Mouse (Mus musculus): Measurements from ENCODE around the gene Pnmt. TPM values are rescaled to one million over a fixed set of nuclear protein-coding genes. Genes with fewer than 3 reads are reported as not detected.

Gene Pnmt
- polyA plus RNA-seq, 1 experiment from 2014 or later = 3.5 TPM

- peaks cover 29% of the 10 kb centered on the region for H3K4me1 ChIP-seq (replicated peaks; ENCODE audit: insufficient read depth, low read length)
- ATAC-seq (replicated peaks; ENCODE audit: low FRiP score, low read depth) (peak; percentile 21; the same call in 1 of the 2 replicates), DNase-seq (ENCODE audit: low spot score) (peak; percentile 91)
- H3K27me3 ChIP-seq (ENCODE audit: insufficient read depth, low read length) = no peaks in the 10 kb centered on the region
- H3K9me3 ChIP-seq (replicated peaks; ENCODE audit: low read length) = no peaks in the 10 kb centered on the region
- TF ChIP-seq CTCF (IDR thresholded peaks at IDR 0.05; ENCODE audit: low read depth) = no peak
- H3K9ac ChIP-seq (ENCODE audit: low read depth, low read length) = peak overlapping the region; percentile 39
- peak overlapping the region; percentile 97 for H3K27ac ChIP-seq
- H3K4me3 ChIP-seq (replicated peaks; ENCODE audit: low read depth, low read length) = peak overlapping the region; percentile 77
- WGBS = 6% methylated on average over 13 of the region's 13 CpGs
- no peaks in the 10 kb centered on the region for H3K36me3 ChIP-seq (ENCODE audit: insufficient read depth, low read length)
- peak overlapping the region; percentile 76 for H3K4me2 ChIP-seq (ENCODE audit: low read length)
Measured at GRCm38 (mm10) chr11:98357396-98358160, 28.7 kb upstream of the Pnmt start.

GRCm38 (mm10) chr11:98358161-98359083, 27.8 kb upstream of the Pnmt start, which contains the start of gene Stard3:
Stard3 (plus strand) TSS chr11:98358368.
- peak; percentile 86 for ATAC-seq (replicated peaks; ENCODE audit: low FRiP score, low read depth)
- H3K36me3 ChIP-seq (ENCODE audit: insufficient read depth, low read length) = no peaks in the 10 kb centered on the region
- peaks cover 29% of the 10 kb centered on the region for H3K4me1 ChIP-seq (replicated peaks; ENCODE audit: insufficient read depth, low read length)
- H3K9ac ChIP-seq (ENCODE audit: low read depth, low read length) = peak within 1 kb of the TSS; percentile 76
- peak within 1 kb of the TSS; percentile 97 for H3K27ac ChIP-seq
- WGBS = under 1% methylated on average over 60 of the region's 60 CpGs
- peak within 1 kb of the TSS; percentile 76 for H3K4me2 ChIP-seq (ENCODE audit: low read length)
- no peak for TF ChIP-seq CTCF (IDR thresholded peaks at IDR 0.05; ENCODE audit: low read depth)
- no peaks in the 10 kb centered on the region for H3K27me3 ChIP-seq (ENCODE audit: insufficient read depth, low read length)
- peak within 1 kb of the TSS; percentile 77 for H3K4me3 ChIP-seq (replicated peaks; ENCODE audit: low read depth, low read length)
- H3K9me3 ChIP-seq (replicated peaks; ENCODE audit: low read length) = no peaks in the 10 kb centered on the region
- peak; percentile 95 for DNase-seq (ENCODE audit: low spot score)

GRCm38 (mm10) chr11:98360866-98361521, 25.3 kb upstream of the Pnmt start:
- Histone ChIP-seq H3K4me3 (replicated peaks; ENCODE audit: low read depth, low read length) (no peak overlapping the region), H3K4me1 (replicated peaks; ENCODE audit: insufficient read depth, low read length) (peaks cover 29% of the 10 kb centered on the region), H3K27me3 (ENCODE audit: insufficient read depth, low read length) (no peaks in the 10 kb centered on the region), H3K9me3 (replicated peaks; ENCODE audit: low read length) (no peaks in the 10 kb centered on the region), H3K27ac (peak overlapping the region; percentile 42; the same call in 1 of the 2 replicates), H3K9ac (ENCODE audit: low read depth, low read length) (0 out of 2 replicates have a peak overlapping the region, but pooled peaks have one; percentile 31), H3K36me3 (ENCODE audit: insufficient read depth, low read length) (no peaks in the 10 kb centered on the region), H3K4me2 (ENCODE audit: low read length) (0 out of 2 replicates have a peak overlapping the region, but pooled peaks have one; percentile 1)
- ATAC-seq (replicated peaks; ENCODE audit: low FRiP score, low read depth) (no peak), DNase-seq (ENCODE audit: low spot score) (no peak)
- 45% methylated on average over 9 of the region's 9 CpGs for whole genome bisulfite sequencing
- no peak for TF ChIP-seq CTCF (IDR thresholded peaks at IDR 0.05; ENCODE audit: low read depth)

GRCm38 (mm10) chr11:98363817-98364216, 22.4 kb upstream of the Pnmt start:
- H3K27me3 ChIP-seq (ENCODE audit: insufficient read depth, low read length) = no peaks in the 10 kb centered on the region
- H3K4me3 ChIP-seq (replicated peaks; ENCODE audit: low read depth, low read length) = no peak overlapping the region
- H3K9me3 ChIP-seq (replicated peaks; ENCODE audit: low read length) = no peaks in the 10 kb centered on the region
- H3K27ac ChIP-seq = no peak overlapping the region
- DNase-seq (ENCODE audit: low spot score) (no peak), ATAC-seq (replicated peaks; ENCODE audit: low FRiP score, low read depth) (no peak)
- H3K4me2 ChIP-seq (ENCODE audit: low read length) = no peak overlapping the region
- H3K4me1 ChIP-seq (replicated peaks; ENCODE audit: insufficient read depth, low read length) = peaks cover 22% of the 10 kb centered on the region
- 85% methylated on average over 5 of the region's 5 CpGs for WGBS
- H3K36me3 ChIP-seq (ENCODE audit: insufficient read depth, low read length) = no peaks in the 10 kb centered on the region
- no peak for TF ChIP-seq CTCF (IDR thresholded peaks at IDR 0.05; ENCODE audit: low read depth)
- no peak overlapping the region for H3K9ac ChIP-seq (ENCODE audit: low read depth, low read length)

- no peak overlapping the region for H3K4me2 ChIP-seq (ENCODE audit: low read length)
- H3K9ac ChIP-seq (ENCODE audit: low read depth, low read length) = no peak overlapping the region
- no peaks in the 10 kb centered on the region for H3K36me3 ChIP-seq (ENCODE audit: insufficient read depth, low read length)
- ATAC-seq (replicated peaks; ENCODE audit: low FRiP score, low read depth) (no peak), DNase-seq (ENCODE audit: low spot score) (no peak)
- 96% methylated on average over 5 of the region's 5 CpGs for WGBS
- H3K9me3 ChIP-seq (replicated peaks; ENCODE audit: low read length) = no peaks in the 10 kb centered on the region
- no peak for TF ChIP-seq CTCF (IDR thresholded peaks at IDR 0.05; ENCODE audit: low read depth)
- no peaks in the 10 kb centered on the region for H3K27me3 ChIP-seq (ENCODE audit: insufficient read depth, low read length)
- H3K4me3 ChIP-seq (replicated peaks; ENCODE audit: low read depth, low read length) = no peak overlapping the region
- no peak overlapping the region for H3K27ac ChIP-seq
- peaks cover 17% of the 10 kb centered on the region for H3K4me1 ChIP-seq (replicated peaks; ENCODE audit: insufficient read depth, low read length)
Measured at GRCm38 (mm10) chr11:98364410-98364809, 21.8 kb upstream of the Pnmt start.

GRCm38 (mm10) chr11:98366290-98366689, 20.0 kb upstream of the Pnmt start:
- no peaks in the 10 kb centered on the region for H3K9me3 ChIP-seq (replicated peaks; ENCODE audit: low read length)
- DNase-seq (ENCODE audit: low spot score) (no peak), ATAC-seq (replicated peaks; ENCODE audit: low FRiP score, low read depth) (no peak)
- no peaks in the 10 kb centered on the region for H3K36me3 ChIP-seq (ENCODE audit: insufficient read depth, low read length)
- H3K9ac ChIP-seq (ENCODE audit: low read depth, low read length) = no peak overlapping the region
- H3K4me3 ChIP-seq (replicated peaks; ENCODE audit: low read depth, low read length) = no peak overlapping the region
- TF ChIP-seq CTCF (IDR thresholded peaks at IDR 0.05; ENCODE audit: low read depth) = no peak
- no peaks in the 10 kb centered on the region for H3K27me3 ChIP-seq (ENCODE audit: insufficient read depth, low read length)
- 82% methylated on average over 10 of the region's 10 CpGs for WGBS
- no peak overlapping the region for H3K4me2 ChIP-seq (ENCODE audit: low read length)
- peaks cover 6% of the 10 kb centered on the region; the same call in 1 of the 2 replicates for H3K4me1 ChIP-seq (replicated peaks; ENCODE audit: insufficient read depth, low read length)
- no peak overlapping the region for H3K27ac ChIP-seq

Data from kidney, postnatal 0 days (tissue).